Mouse (Mus musculus): ENCODE results near the gene Vti1b.

GRCm38 (mm10) chr12:79139417-79139816 lies 33.0 kb downstream of the Vti1b start:
- TF ChIP-seq MAX (IDR thresholded peaks at IDR 0.05; ENCODE audit: low read depth), result no peak
- no peak for TF ChIP-seq POLR2A (IDR thresholded peaks at IDR 0.05; ENCODE audit: insufficient read length, low read depth)
- TF ChIP-seq MYOG (IDR thresholded peaks at IDR 0.05; ENCODE audit: control insufficient read depth in 1 of 3, insufficient read depth in 1 of 3, insufficient read length in 2 of 3, low read depth in 2 of 3), result no peak
- TF ChIP-seq POLR2AphosphoS2 (IDR thresholded peaks at IDR 0.05; ENCODE audit: insufficient read length, low read depth), result no peak
- no peak for TF ChIP-seq USF1 (IDR thresholded peaks at IDR 0.05; ENCODE audit: low read depth)
- TF ChIP-seq E2F4 (IDR thresholded peaks at IDR 0.05; ENCODE audit: insufficient read depth), result no peak
- no peak for TF ChIP-seq MYOD1 (IDR thresholded peaks at IDR 0.05; ENCODE audit: control insufficient read depth in 1 of 3, insufficient read length in 2 of 3, low read depth in 2 of 3)
- no peak for TF ChIP-seq TCF3 (IDR thresholded peaks at IDR 0.05; ENCODE audit: insufficient read length, low read depth)
- no peak for TF ChIP-seq SRF (IDR thresholded peaks at IDR 0.05; ENCODE audit: control insufficient read depth, insufficient read length, low read depth)
